Mouse (Mus musculus): ENCODE data around the gene Acbd3. TPM values are rescaled to one million over a fixed set of nuclear protein-coding genes. Genes with fewer than 3 reads are reported as not detected.

Acbd3 gene
- polyA plus RNA-seq, 1 experiment from 2014 or later: 24.7 TPM

DNA sequence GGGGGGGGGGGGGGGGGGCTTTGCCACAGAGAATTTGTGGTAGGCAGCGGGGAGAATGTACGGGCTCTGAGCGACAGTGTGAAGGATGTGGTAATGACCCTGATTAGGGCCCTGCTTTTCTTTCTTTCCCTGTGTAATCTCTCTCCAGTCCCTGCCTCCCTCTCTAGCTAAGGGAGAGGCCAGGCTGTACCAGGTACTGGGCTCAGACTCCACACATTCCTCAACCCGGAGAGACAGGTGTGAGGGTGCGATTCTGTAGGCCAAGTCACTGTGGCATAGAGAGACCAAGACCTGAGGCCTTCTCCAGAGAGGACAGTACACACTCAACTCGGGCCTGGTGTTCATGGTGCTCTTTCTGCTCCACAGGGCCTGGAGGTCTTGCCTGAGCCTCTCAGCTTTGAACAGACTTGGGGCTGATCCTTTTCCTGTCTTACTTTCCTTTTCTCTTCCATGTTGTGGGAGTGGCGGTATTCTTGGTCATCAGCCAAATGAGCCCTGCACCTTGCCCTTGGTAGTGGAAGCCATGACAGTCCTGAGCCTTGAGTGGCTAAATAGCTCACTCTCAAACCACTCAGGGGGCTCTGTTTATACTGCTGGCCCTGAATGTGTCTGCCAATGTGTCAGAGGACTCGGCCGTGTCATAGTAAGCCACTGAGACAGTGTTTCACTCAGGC, 57.2 kb downstream of the Acbd3 start:
- WGBS: 52% methylated on average over 9 of the region's 9 CpGs
- Histone ChIP-seq H3K4me2 (ENCODE audit: low read length) (no peak overlapping the region), H3K36me3 (ENCODE audit: control insufficient read depth, insufficient read depth, low read length) (no peaks in the 10 kb centered on the region), H3K27ac (ENCODE audit: low read depth) (0 out of 2 replicates have a peak overlapping the region, but pooled peaks have one; percentile 7), H3K9me3 (ENCODE audit: control insufficient read depth, low read length) (0 out of 2 replicates have a peak, but pooled peaks cover 1% of the 10 kb centered on the region), H3K4me3 (ENCODE audit: low read depth, low read length) (no peak overlapping the region), H3K9ac (ENCODE audit: low read length) (no peak overlapping the region), H3K27me3 (replicated peaks; ENCODE audit: control insufficient read depth, insufficient read depth, low read length) (no peaks in the 10 kb centered on the region), H3K4me1 (replicated peaks; ENCODE audit: control insufficient read depth, insufficient read depth, low read length) (no peaks in the 10 kb centered on the region; the same call in 1 of the 2 replicates)
- DNase-seq (ENCODE audit: low spot score): no peak
- no peak for ATAC-seq (replicated peaks; ENCODE audit: low FRiP score, low TSS enrichment, low read depth)

DNA sequence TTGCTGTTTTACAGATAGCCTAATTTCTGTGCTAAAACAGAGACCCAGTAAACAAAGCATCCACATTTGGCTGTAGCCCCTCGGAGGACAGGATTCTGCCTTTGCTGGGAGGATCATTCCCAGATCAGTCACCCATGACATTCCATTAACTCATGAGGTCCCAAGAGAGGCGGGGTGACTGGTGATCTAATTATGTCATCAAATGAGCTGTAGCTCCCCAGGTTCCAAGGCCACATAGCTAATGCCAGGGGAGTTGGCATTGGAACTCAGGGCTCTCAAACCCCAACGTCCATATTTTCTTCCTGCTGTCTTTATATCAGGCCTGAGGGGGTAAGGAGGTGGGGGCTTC, 57.7 kb downstream of the Acbd3 start:
- Histone ChIP-seq H3K4me2 (ENCODE audit: low read length) (no peak overlapping the region), H3K27me3 (replicated peaks; ENCODE audit: control insufficient read depth, insufficient read depth, low read length) (no peaks in the 10 kb centered on the region), H3K9me3 (ENCODE audit: control insufficient read depth, low read length) (0 out of 2 replicates have a peak, but pooled peaks cover 2% of the 10 kb centered on the region), H3K27ac (ENCODE audit: low read depth) (no peak overlapping the region), H3K4me3 (ENCODE audit: low read depth, low read length) (no peak overlapping the region), H3K4me1 (replicated peaks; ENCODE audit: control insufficient read depth, insufficient read depth, low read length) (no peaks in the 10 kb centered on the region; the same call in 1 of the 2 replicates), H3K9ac (ENCODE audit: low read length) (no peak overlapping the region), H3K36me3 (ENCODE audit: control insufficient read depth, insufficient read depth, low read length) (no peaks in the 10 kb centered on the region)
- DNase-seq (ENCODE audit: low spot score): no peak
- no peak for ATAC-seq (replicated peaks; ENCODE audit: low FRiP score, low TSS enrichment, low read depth)
- 48% methylated on average over 3 of the region's 3 CpGs for WGBS

DNA sequence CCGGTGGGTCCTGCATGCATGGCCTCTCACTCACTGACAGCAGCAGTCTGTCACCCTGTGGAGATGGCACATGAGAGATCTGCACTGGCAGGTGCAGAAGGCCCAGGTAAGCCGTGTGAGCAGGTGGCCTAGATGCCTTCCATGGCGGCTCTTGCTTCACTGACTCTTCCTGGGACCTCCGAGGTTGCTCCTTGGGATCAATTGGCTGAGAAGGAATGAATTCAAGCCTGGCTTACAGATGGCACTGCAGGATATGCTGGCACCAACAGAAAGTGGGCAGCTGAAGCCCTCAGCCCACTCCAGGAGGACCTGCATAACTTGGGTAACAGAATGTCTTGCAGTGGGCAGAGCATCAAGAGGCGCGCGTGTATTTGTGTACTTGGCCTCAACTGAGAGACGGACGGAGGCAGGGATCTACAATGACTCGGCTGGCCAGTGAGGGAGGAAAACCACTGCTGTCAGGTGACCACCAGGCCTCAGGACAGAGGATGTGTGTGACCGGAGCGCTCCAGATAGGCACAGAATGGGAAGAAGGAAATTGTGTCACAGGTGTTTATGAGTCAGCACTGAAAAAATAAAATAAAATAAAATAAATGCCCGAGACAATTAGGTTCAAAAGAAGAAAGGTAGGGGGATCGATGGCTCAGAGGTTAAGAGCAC, 66.1 kb downstream of the Acbd3 start:
- WGBS: 87% methylated on average over 14 of the region's 14 CpGs
- peaks cover 12% of the 10 kb centered on the region for H3K4me1 ChIP-seq (replicated peaks; ENCODE audit: control insufficient read depth, insufficient read depth, low read length)
- no peaks in the 10 kb centered on the region for H3K27me3 ChIP-seq (replicated peaks; ENCODE audit: control insufficient read depth, insufficient read depth, low read length)
- ATAC-seq (replicated peaks; ENCODE audit: low FRiP score, low TSS enrichment, low read depth) (no peak), DNase-seq (ENCODE audit: low spot score) (no peak)
- H3K9me3 ChIP-seq (ENCODE audit: control insufficient read depth, low read length): 0 out of 2 replicates have a peak, but pooled peaks cover 2% of the 10 kb centered on the region
- H3K9ac ChIP-seq (ENCODE audit: low read length): no peak overlapping the region
- H3K4me3 ChIP-seq (ENCODE audit: low read depth, low read length): no peak overlapping the region
- no peak overlapping the region for H3K4me2 ChIP-seq (ENCODE audit: low read length)
- H3K27ac ChIP-seq (ENCODE audit: low read depth): no peak overlapping the region
- H3K36me3 ChIP-seq (ENCODE audit: control insufficient read depth, insufficient read depth, low read length): no peaks in the 10 kb centered on the region

DNA sequence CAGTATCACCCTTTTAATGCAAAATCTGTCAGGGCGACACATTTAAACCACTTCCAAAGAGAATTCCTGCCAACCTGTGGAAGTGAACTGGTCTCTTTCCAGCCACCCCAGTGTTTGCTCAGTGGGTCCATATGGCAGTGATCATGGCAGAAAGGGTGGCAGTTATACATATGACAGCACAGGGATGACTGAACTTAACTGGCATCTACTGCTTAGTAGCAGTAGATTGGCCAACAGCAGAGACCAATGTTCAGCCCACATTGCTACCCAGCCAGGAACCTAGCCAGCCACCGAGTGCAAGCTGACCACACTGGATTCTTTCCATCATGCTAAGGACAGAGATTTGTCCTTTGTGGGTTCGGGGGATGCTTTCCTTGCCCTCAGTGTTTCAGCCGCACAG, 67.0 kb downstream of the Acbd3 start:
- ATAC-seq (replicated peaks; ENCODE audit: low FRiP score, low TSS enrichment, low read depth): no peak
- no peak for DNase-seq (ENCODE audit: low spot score)
- Histone ChIP-seq H3K4me3 (ENCODE audit: low read depth, low read length) (no peak overlapping the region), H3K36me3 (ENCODE audit: control insufficient read depth, insufficient read depth, low read length) (no peaks in the 10 kb centered on the region), H3K9me3 (ENCODE audit: control insufficient read depth, low read length) (0 out of 2 replicates have a peak, but pooled peaks cover 2% of the 10 kb centered on the region), H3K4me2 (ENCODE audit: low read length) (no peak overlapping the region), H3K27me3 (replicated peaks; ENCODE audit: control insufficient read depth, insufficient read depth, low read length) (no peaks in the 10 kb centered on the region), H3K9ac (ENCODE audit: low read length) (no peak overlapping the region), H3K27ac (ENCODE audit: low read depth) (no peak overlapping the region), H3K4me1 (replicated peaks; ENCODE audit: control insufficient read depth, insufficient read depth, low read length) (peaks cover 12% of the 10 kb centered on the region)
- WGBS: 81% methylated on average over 4 of the region's 4 CpGs

DNA sequence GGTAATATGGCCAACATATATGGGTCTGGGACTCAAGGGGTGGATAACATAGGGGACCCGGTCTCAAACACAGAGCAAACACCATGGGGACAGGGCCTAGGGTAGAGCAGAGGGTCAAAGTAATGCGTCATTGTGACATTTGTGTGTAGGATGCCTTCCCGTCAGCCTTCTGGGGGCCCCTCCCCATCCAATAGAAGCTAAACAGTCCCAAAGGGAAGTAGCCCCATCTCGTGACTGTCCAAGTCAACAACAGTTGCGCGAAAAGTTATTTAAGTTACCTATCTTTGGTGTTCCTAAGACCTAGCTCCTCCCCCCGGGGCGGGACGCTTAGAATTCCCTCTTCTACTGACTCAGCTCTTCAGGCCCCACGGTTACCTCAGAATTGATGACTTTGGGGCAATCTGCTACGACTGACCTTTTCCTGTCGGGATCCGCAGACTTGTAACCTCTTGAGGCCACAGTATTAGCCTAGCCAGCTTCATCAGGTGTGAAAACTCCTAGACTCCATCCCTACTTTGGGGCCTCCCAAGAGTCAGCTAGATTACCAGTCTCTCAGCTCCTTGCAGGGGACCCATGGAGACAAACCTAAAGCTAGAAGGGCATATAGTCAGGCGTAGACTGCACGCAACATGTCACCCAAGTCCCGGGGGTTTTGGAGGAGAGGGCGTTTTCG, 67.7 kb downstream of the Acbd3 start:
- Histone ChIP-seq H3K27me3 (replicated peaks; ENCODE audit: control insufficient read depth, insufficient read depth, low read length) (no peaks in the 10 kb centered on the region), H3K9me3 (ENCODE audit: control insufficient read depth, low read length) (no peaks in the 10 kb centered on the region), H3K4me2 (ENCODE audit: low read length) (peak overlapping the region; percentile 81), H3K4me1 (replicated peaks; ENCODE audit: control insufficient read depth, insufficient read depth, low read length) (peaks cover 12% of the 10 kb centered on the region), H3K27ac (ENCODE audit: low read depth) (no peak overlapping the region), H3K36me3 (ENCODE audit: control insufficient read depth, insufficient read depth, low read length) (no peaks in the 10 kb centered on the region), H3K9ac (ENCODE audit: low read length) (peak overlapping the region; percentile 47), H3K4me3 (ENCODE audit: low read depth, low read length) (peak overlapping the region; percentile 32)
- 9% methylated on average over 18 of the region's 18 CpGs for WGBS
- DNase-seq (ENCODE audit: low spot score) (no peak), ATAC-seq (replicated peaks; ENCODE audit: low FRiP score, low TSS enrichment, low read depth) (peak; percentile 38; the same call in 1 of the 2 replicates)

DNA sequence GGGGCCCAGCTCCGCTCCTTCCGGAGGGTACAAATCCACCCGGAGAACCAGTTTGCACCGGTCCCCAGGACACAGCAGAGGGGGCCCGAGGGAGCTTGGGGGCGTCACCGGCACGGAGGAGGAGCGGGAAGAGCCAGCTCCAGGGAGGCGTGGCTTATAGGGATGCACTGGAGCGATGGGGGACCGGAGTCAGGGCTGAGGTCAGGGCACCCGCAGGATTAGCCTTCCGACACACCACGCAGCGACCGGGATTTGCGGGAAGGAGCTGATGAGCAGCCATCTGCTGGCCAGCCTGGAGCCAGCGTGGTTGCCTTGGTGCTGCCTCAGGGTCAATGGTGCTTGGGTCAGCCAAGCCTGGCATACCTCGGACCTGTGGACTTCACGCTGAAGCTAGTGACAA, 68.3 kb downstream of the Acbd3 start:
- under 1% methylated on average over 21 of the region's 21 CpGs for WGBS
- peak; percentile 77 for DNase-seq (ENCODE audit: low spot score)

DNA sequence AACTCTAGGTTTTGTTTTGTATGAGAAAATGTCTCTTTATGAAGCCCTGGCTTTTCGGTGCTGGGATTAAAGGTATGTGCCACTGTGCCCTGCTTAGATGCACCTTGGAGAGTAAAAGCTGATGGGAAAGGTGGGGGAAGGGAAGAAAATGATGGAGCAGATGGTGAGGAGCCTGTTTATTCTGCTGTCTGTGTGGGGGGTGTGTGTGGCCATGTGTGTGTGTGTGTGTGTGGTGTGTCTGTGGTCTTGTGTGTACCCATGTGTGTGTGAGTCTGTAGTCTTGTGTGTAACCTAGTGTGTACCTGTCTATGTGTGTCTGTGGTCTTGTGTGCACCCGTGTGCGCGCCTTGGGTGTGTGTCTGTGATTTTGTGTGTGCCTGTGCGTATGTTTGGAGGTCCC, 72.8 kb downstream of the Acbd3 start:
- DNase-seq (ENCODE audit: low spot score) (no peak), ATAC-seq (replicated peaks; ENCODE audit: low FRiP score, low TSS enrichment, low read depth) (no peak)
- Histone ChIP-seq H3K9me3 (ENCODE audit: control insufficient read depth, low read length) (no peaks in the 10 kb centered on the region), H3K36me3 (ENCODE audit: control insufficient read depth, insufficient read depth, low read length) (peaks cover 26% of the 10 kb centered on the region), H3K4me3 (ENCODE audit: low read depth, low read length) (no peak overlapping the region), H3K27me3 (replicated peaks; ENCODE audit: control insufficient read depth, insufficient read depth, low read length) (no peaks in the 10 kb centered on the region), H3K4me1 (replicated peaks; ENCODE audit: control insufficient read depth, insufficient read depth, low read length) (peaks cover 9% of the 10 kb centered on the region), H3K27ac (ENCODE audit: low read depth) (no peak overlapping the region), H3K9ac (ENCODE audit: low read length) (no peak overlapping the region), H3K4me2 (ENCODE audit: low read length) (no peak overlapping the region)
- 96% methylated on average over 5 of the region's 5 CpGs for WGBS

More for the DNA sequence above, 68.3 kb downstream of the Acbd3 start:
- H3K4me1 ChIP-seq (replicated peaks; ENCODE audit: control insufficient read depth, insufficient read depth, low read length): peaks cover 12% of the 10 kb centered on the region
- H3K4me2 ChIP-seq (ENCODE audit: low read length): peak overlapping the region; percentile 81
- peak overlapping the region; percentile 32 for H3K4me3 ChIP-seq (ENCODE audit: low read depth, low read length)
- H3K9ac ChIP-seq (ENCODE audit: low read length): peak overlapping the region; percentile 47
- H3K9me3 ChIP-seq (ENCODE audit: control insufficient read depth, low read length): no peaks in the 10 kb centered on the region
- no peaks in the 10 kb centered on the region for H3K27me3 ChIP-seq (replicated peaks; ENCODE audit: control insufficient read depth, insufficient read depth, low read length)
- peak; percentile 82 for ATAC-seq (replicated peaks; ENCODE audit: low FRiP score, low TSS enrichment, low read depth)
- no peaks in the 10 kb centered on the region for H3K36me3 ChIP-seq (ENCODE audit: control insufficient read depth, insufficient read depth, low read length)
- no peak overlapping the region for H3K27ac ChIP-seq (ENCODE audit: low read depth)

DNA sequence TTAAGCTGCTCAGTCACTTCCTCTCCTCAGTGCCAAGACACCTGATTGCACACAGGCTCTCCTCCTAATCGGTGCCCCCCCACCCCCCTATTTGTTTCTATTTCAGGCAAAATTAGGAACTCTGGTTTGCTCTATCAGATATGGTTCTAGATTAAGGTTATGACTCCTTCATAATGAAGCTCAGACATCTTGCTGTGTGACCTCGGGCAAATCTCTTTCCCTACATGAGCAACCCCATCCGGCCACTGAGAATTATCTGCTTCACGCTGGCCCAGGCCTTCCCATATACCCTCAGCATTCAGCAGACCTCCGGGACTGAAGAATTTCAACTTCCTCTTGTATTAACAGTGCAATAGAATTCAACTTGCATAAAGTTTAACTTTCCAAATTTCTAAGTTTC, 73.4 kb downstream of the Acbd3 start:
- no peak overlapping the region for H3K27ac ChIP-seq (ENCODE audit: low read depth)
- H3K9me3 ChIP-seq (ENCODE audit: control insufficient read depth, low read length): no peaks in the 10 kb centered on the region
- no peak overlapping the region for H3K9ac ChIP-seq (ENCODE audit: low read length)
- WGBS: 85% methylated on average over 5 of the region's 5 CpGs
- peaks cover 3% of the 10 kb centered on the region for H3K4me1 ChIP-seq (replicated peaks; ENCODE audit: control insufficient read depth, insufficient read depth, low read length)
- no peak overlapping the region for H3K4me2 ChIP-seq (ENCODE audit: low read length)
- no peak for DNase-seq (ENCODE audit: low spot score)
- H3K27me3 ChIP-seq (replicated peaks; ENCODE audit: control insufficient read depth, insufficient read depth, low read length): no peaks in the 10 kb centered on the region
- no peak for ATAC-seq (replicated peaks; ENCODE audit: low FRiP score, low TSS enrichment, low read depth)
- no peak overlapping the region for H3K4me3 ChIP-seq (ENCODE audit: low read depth, low read length)
- peaks cover 32% of the 10 kb centered on the region for H3K36me3 ChIP-seq (ENCODE audit: control insufficient read depth, insufficient read depth, low read length)

All from intestine, embryonic 14.5 days (tissue).